Mouse (Mus musculus) lung, embryonic 16.5 days (tissue): Measurements from ENCODE around the gene Dph1. TPM values are rescaled to one million over a fixed set of nuclear protein-coding genes. Genes with fewer than 3 reads are reported as not detected.

Experiments
- ATAC-seq: fragments of 200-750 bp; cut with Nextera tagmentation; 2 replicates; pipeline ENCODE4 v1.8.0; 2017; ENCODE audit warnings: low read depth, mild to moderate bottlenecking, moderate library complexity
- H3K27ac ChIP-seq: fragments of 300-500 bp; sonication (generic); 2 replicates; pipeline ENCODE4 v1.5.1; 2014; ENCODE audit warnings: mild to moderate bottlenecking, control low read depth, low read length
- H3K27me3 ChIP-seq: fragments of 300-500 bp; sonication (generic); 2 replicates; pipeline ENCODE4 v1.6.1; 2014; ENCODE audit warnings: low read depth, low read length, mixed read lengths; ENCODE audit not compliant: control insufficient read depth, insufficient read depth
- H3K36me3 ChIP-seq: fragments of 300-500 bp; sonication (generic); 2 replicates; pipeline ENCODE4 v1.6.1; 2014; ENCODE audit warnings: low read length; ENCODE audit not compliant: control insufficient read depth, insufficient read depth
- H3K4me1 ChIP-seq: fragments of 300-500 bp; sonication (generic); replicated peaks from 2 replicates; pipeline ENCODE4 v1.6.1; 2014; ENCODE audit warnings: low read length, mixed read lengths; ENCODE audit not compliant: control insufficient read depth, insufficient read depth
- H3K4me2 ChIP-seq: fragments of 300-500 bp; sonication (generic); 2 replicates; pipeline ENCODE4 v1.6.1; 2014; ENCODE audit warnings: low read depth, low read length, control low read depth
- H3K4me3 ChIP-seq: fragments of 300-500 bp; sonication (generic); 2 replicates; pipeline ENCODE4 v1.5.1; 2014; ENCODE audit warnings: mild to moderate bottlenecking, low read length, control low read depth
- H3K9ac ChIP-seq: fragments of 300-500 bp; sonication (generic); 2 replicates; pipeline ENCODE4 v1.6.1; 2014; ENCODE audit warnings: low read length, control low read depth
- H3K9me3 ChIP-seq: fragments of 300-500 bp; sonication (generic); 2 replicates; pipeline ENCODE4 v1.6.1; 2016; ENCODE audit warnings: low read length; ENCODE audit not compliant: control insufficient read depth
- WGBS: fragments of 180-500 bp; shearing (Covaris S2); extraction: QIAGEN DNeasy Blood & Tissue Kit; methylation state at CpG from one replicate; pipeline ENCODE4 v1.1.7; 2014; 5-methylcytosine and 5-hydroxymethylcytosine counted together
- polyA plus RNA-seq: library from polyadenylated mRNA; unstranded; fragments of >200 nt; fragmentation: Nextera tagmentation; extraction: Ambion mirVana; gene quantifications from 2 replicates; pipeline ENCODE4 v1.2.1, GENCODE M21; 2015

Dph1 gene
- polyA plus RNA-seq, 1 experiment from 2014 or later = 17.9 TPM

GRCm38 (mm10) chr11:75224062-75224461, 33.0 kb upstream of the Dph1 start:
- no peak for ATAC-seq
- WGBS = 83% methylated on average over 12 of the region's 12 CpGs

DNA sequence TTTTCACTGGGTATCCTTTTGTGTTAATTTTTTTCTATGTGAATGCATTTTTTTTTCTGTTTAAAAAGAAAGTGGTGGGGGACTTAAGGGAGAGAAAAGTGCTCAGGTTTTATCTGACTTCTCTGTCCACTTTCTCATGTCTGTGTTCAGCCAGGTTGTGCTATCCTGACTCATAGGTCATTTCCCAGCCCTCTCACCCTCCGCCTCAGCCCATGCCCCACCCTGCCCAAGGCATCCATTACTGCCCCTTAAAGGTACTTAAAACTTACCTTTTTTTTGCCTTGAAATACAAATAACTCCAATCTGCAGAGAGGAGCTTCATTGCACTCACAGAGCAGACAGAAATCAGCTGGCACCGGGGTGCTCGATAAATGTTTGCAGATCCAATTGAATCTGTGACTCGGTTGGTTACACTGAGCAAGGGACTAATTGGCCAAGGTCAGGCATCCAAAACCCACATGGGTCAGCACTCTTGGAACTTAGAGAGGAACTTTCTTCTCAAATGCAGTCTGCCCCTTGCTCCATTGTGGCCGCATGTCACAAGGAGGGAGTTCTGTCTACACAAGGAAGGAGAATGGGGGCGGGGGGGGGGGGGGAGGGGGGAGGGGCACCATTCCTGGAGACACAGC, 29.6 kb upstream of the Dph1 start:
- H3K4me1 ChIP-seq = peaks cover 18% of the 10 kb centered on the region
- no peaks in the 10 kb centered on the region; the same call in 1 of the 2 replicates for H3K27me3 ChIP-seq
- H3K9ac ChIP-seq = peak overlapping the region; percentile 36; the same call in 1 of the 2 replicates
- no peaks in the 10 kb centered on the region for H3K9me3 ChIP-seq
- H3K27ac ChIP-seq = peak overlapping the region; percentile 65
- ATAC-seq = peak; percentile 72
- H3K4me3 ChIP-seq = no peak overlapping the region
- peak overlapping the region; percentile 9 for H3K4me2 ChIP-seq
- whole genome bisulfite sequencing = 26% methylated on average over 4 of the region's 6 CpGs
- H3K36me3 ChIP-seq = no peaks in the 10 kb centered on the region

More at GRCm38 (mm10) chr11:75224062-75224461, 33.0 kb upstream of the Dph1 start:
- no peak overlapping the region for H3K4me3 ChIP-seq
- H3K36me3 ChIP-seq = no peaks in the 10 kb centered on the region
- H3K27me3 ChIP-seq = no peaks in the 10 kb centered on the region
- peaks cover 18% of the 10 kb centered on the region for H3K4me1 ChIP-seq
- no peak overlapping the region for H3K27ac ChIP-seq
- no peak overlapping the region for H3K9ac ChIP-seq
- H3K4me2 ChIP-seq = no peak overlapping the region
- H3K9me3 ChIP-seq = no peaks in the 10 kb centered on the region

GRCm38 (mm10) chr11:75220115-75220514, 29.1 kb upstream of the Dph1 start:
- H3K4me3 ChIP-seq = no peak overlapping the region
- no peaks in the 10 kb centered on the region for H3K36me3 ChIP-seq
- no peak overlapping the region for H3K9ac ChIP-seq
- H3K27ac ChIP-seq = no peak overlapping the region
- H3K9me3 ChIP-seq = no peaks in the 10 kb centered on the region
- H3K4me2 ChIP-seq = peak overlapping the region; percentile 9
- H3K4me1 ChIP-seq = peaks cover 18% of the 10 kb centered on the region
- WGBS = 22% methylated on average over 9 of the region's 9 CpGs
- no peaks in the 10 kb centered on the region; the same call in none of the 2 replicates for H3K27me3 ChIP-seq
- ATAC-seq = peak; percentile 60; the same call in 1 of the 2 replicates

DNA sequence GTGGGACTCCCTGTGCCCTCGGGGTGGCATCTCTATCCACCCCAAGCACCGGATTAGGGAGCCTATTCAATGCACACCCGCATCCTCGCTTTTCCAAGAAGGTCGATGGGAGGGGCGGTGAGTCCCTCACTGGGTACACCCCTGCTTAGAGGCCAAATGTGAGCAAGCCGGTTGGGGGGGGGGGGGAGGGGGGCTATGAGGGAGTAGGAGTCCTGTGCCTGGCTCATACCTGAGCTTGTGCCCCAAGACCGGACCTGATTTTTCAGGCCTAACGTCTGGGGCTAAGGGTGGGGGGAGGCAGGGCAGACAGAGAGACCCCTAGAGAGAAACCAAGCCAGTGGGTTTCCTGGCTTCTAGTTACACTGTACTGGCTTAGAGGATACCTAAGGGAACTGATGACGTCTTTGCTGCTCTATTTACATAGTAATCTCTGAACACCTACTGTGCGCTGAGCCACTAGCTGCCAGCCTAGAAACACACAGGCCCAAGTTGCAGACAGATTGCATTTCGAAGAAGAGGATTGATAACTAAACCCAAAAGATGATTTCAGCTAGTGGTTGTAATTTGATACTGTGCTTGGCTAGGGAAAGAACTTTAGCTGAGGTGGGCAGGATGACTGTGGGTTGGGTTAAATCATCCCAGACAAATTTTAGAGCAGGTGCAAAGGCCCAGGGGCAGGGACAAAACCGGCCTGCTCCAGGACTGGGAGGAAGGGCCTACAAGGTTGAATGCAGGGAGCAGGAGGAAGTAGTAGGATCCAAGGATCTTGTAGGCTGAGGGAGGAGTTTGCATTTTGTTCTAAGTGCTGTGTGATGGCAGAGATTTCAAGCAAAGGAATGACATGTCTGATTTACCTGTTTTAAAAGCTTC, 23.3 kb upstream of the Dph1 start:
- peak; percentile 9; the same call in 1 of the 2 replicates for ATAC-seq
- no peak overlapping the region for H3K27ac ChIP-seq

DNA sequence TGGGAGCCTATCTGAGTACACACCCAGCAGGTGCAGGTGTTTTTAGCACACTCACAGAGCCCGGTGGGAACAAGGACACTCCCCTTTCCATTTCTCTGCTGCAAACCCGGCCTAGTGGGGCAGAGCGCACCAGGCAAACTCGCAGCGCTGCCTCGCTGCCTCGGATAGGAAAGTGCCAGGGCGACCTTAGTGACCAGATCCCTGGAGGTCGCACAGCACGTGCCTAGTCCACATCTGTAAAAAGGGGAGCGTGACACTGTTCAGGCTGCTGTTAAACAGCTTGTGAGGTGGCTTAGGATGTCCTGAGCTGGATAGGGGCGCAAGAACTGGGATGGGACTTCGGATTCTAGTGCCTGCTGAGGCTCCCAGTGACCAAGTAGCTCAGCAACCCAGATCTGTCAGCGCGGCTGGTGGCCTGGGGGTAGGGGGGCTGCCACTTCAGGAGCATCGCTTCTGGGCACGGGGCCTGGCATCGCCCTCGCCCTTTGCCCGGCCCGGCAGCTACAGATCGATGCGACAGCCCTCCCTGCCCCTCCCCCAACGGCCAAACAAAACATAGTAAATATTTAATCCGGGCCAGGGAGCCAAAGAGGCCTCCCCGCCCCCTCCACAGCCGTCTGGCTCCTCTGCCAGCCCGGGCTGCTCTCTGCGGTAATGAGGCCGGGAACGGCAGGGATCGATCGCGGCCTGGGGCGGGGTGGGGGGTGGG, 22.5 kb upstream of the Dph1 start:
- Histone ChIP-seq H3K36me3 (no peaks in the 10 kb centered on the region), H3K27ac (peak overlapping the region; percentile 43; the same call in 1 of the 2 replicates), H3K4me3 (peak overlapping the region; percentile 41), H3K4me2 (peak overlapping the region; percentile 61), H3K27me3 (no peaks in the 10 kb centered on the region; the same call in none of the 2 replicates), H3K9me3 (no peaks in the 10 kb centered on the region), H3K4me1 (peaks cover 18% of the 10 kb centered on the region), H3K9ac (peak overlapping the region; percentile 66)
- 7% methylated on average over 35 of the region's 35 CpGs for WGBS
- ATAC-seq = peak; percentile 57

More for the DNA sequence above, 23.3 kb upstream of the Dph1 start:
- Histone ChIP-seq H3K9me3 (no peaks in the 10 kb centered on the region), H3K4me1 (peaks cover 18% of the 10 kb centered on the region), H3K36me3 (no peaks in the 10 kb centered on the region), H3K4me3 (peak overlapping the region; percentile 41), H3K27me3 (no peaks in the 10 kb centered on the region; the same call in none of the 2 replicates), H3K9ac (peak overlapping the region; percentile 66), H3K4me2 (peak overlapping the region; percentile 61)
- 21% methylated on average over 13 of the region's 13 CpGs for WGBS

- Histone ChIP-seq H3K9ac (no peak overlapping the region), H3K4me2 (no peak overlapping the region), H3K36me3 (no peaks in the 10 kb centered on the region), H3K27me3 (no peaks in the 10 kb centered on the region; the same call in none of the 2 replicates), H3K4me3 (no peak overlapping the region), H3K9me3 (no peaks in the 10 kb centered on the region), H3K27ac (no peak overlapping the region), H3K4me1 (peaks cover 18% of the 10 kb centered on the region)
- ATAC-seq = no peak
- 46% methylated on average over 3 of the region's 3 CpGs for WGBS
These were observed 21.8 kb upstream of the Dph1 start for GRCm38 (mm10) chr11:75212876-75213275.

- no peaks in the 10 kb centered on the region for H3K9me3 ChIP-seq
- no peaks in the 10 kb centered on the region; the same call in none of the 2 replicates for H3K27me3 ChIP-seq
- H3K4me2 ChIP-seq = no peak overlapping the region
- no peak overlapping the region for H3K9ac ChIP-seq
- peak overlapping the region; percentile 55 for H3K27ac ChIP-seq
- WGBS = 60% methylated on average over 8 of the region's 8 CpGs
- H3K4me3 ChIP-seq = no peak overlapping the region
- H3K36me3 ChIP-seq = no peaks in the 10 kb centered on the region
- ATAC-seq = peak; percentile 53
- H3K4me1 ChIP-seq = peaks cover 18% of the 10 kb centered on the region
These were observed 21.1 kb upstream of the Dph1 start for GRCm38 (mm10) chr11:75212031-75212667.

DNA sequence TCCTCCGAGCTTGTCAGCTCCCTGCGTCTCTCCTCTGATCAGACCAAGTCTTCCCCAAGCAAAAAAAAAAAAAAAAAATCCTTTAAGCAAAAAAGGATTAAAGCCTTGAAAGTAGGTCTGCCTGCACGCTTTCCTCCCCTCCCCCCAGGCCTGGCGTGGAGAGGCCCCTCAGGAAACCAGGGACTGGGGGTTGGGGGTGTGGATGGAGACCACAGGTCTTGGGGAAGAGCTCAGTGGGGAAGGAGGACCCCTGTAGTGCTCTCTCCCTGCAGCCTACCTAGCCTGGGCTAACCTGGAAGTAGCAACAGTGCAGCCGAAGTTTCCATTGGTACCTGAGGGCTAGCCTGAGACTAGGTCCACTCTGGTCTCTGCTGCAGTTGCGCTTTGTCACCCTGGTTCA, 19.7 kb upstream of the Dph1 start:
- 60% methylated on average over 6 of the region's 6 CpGs for WGBS
- no peaks in the 10 kb centered on the region; the same call in none of the 2 replicates for H3K27me3 ChIP-seq
- H3K27ac ChIP-seq = no peak overlapping the region
- no peak overlapping the region for H3K4me2 ChIP-seq
- peaks cover 18% of the 10 kb centered on the region for H3K4me1 ChIP-seq
- H3K9me3 ChIP-seq = no peaks in the 10 kb centered on the region
- H3K4me3 ChIP-seq = no peak overlapping the region
- no peak overlapping the region for H3K9ac ChIP-seq
- ATAC-seq = no peak
- H3K36me3 ChIP-seq = no peaks in the 10 kb centered on the region
